Mouse (Mus musculus) induced T-regulatory cell, adult 2 months (primary cell): Measurements from ENCODE around the gene Olfr803.

Source experiments
- DNase-seq: peaks from one replicate; pipeline ENCODE4 v3.0.0-alpha.2; 2012; ENCODE audit warnings: low read depth

Gene Olfr803

DNA sequence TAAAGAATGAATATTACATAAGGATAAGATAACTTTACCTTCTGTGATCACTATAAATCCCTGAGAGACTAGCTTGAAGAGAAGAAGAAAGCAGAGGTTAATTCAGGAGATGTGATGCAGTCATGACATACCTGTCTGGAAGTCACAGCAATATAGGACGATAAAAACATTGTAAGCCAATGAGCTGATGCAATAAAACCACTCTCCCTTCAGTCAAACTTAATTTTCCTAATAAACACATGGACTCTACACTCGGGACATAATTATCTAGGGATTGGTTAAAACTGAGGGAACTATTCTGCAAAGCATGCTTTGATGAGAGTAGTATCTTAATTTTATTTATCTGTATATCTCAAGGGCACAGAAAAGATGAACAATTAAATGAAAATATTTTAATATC is at the start of gene Olfr803:
TSS of gene Olfr803 (minus strand) at position 101 of the 400 bp plus-strand sequence.
- DNase-seq = no peak

DNA sequence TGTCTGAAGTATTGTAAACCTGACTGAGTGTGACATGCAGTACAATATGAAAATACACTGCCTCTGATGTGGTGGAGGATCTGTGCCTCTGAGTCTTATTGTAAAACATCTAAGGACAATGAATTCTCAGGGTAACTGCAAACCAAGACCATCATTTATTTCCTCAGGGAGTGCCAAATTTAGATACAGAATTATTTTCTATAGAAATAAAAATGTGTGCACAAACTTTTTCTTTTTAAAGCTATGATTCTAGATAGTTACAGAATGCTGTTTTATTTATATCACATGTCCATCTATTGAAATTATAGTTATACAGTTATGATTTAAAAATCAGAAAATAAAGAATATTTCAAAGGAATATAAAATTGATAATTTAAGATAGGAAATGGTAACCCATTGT is 47.7 kb upstream of the Olfr803 start, which contains the start of gene Olfr806:
TSS of gene Olfr806 (minus strand) at position 101 of the 400 bp plus-strand sequence.
- DNase-seq = no peak

DNA sequence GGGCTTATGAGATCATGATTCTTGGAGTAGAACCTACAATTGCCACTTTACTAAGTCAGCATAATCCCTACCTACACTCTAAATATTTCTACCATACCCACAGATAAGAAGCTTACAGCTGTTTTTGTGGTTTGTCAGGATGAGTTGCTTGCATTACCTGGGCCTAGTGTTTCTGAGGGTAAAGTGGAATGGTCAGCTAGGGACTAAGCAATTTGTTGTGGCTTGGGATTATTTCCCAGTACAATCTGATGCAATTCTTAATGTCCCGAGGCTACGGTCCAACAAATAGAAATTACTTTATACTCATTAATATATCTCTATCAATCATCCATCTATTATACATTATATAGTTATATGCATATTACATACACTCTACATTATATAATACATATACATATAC is 35.2 kb upstream of the Olfr803 start, which contains the start of gene Olfr805:
TSS of gene Olfr805 (minus strand) at position 101 of the 400 bp plus-strand sequence.
- no peak for DNase-seq

DNA sequence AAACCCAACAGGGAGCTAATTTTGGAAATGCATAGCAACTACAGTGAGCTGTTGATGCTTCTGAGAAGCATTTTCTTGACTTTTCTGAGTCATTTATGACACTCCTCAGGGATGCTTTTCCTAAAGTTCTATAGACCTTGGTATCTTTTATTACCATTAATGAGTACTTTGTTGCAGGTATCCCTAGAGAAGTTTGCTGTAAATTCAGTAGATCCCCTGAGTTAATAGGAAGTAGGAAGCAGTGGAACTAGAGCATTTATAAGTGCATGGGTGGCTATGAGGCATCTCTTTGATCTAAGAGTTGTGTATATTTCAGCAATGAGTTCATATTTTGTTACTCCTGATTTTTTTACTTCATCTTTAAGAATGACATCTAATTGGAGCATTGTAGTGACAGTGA is 8.8 kb upstream of the Olfr803 start, which contains the start of gene Olfr804:
TSS of gene Olfr804 (plus strand) at position 301 of the 400 bp plus-strand sequence.
- no peak for DNase-seq

DNA sequence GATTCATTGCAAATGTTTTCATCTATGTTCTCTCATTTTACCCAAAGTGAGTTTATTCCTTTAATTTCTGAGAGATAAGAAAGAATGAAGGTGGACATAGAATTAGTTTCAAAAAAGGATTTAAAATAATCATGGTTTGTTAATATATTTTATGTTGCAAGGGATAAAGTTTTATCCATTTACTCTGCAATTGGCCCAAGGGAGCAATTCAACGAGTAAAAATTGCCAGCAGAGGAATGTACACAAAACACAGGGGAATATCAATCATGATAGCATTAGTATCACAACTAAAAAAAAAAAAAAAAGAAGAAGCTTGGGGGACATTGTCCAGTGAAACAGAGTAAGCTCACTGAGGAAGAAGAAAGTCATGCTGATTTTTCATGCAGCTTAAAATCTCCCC is 6.0 kb downstream of the Olfr803 start, which contains the start of gene Olfr802:
TSS of gene Olfr802 (minus strand) at position 101 of the 400 bp plus-strand sequence.
- no peak for DNase-seq

DNA sequence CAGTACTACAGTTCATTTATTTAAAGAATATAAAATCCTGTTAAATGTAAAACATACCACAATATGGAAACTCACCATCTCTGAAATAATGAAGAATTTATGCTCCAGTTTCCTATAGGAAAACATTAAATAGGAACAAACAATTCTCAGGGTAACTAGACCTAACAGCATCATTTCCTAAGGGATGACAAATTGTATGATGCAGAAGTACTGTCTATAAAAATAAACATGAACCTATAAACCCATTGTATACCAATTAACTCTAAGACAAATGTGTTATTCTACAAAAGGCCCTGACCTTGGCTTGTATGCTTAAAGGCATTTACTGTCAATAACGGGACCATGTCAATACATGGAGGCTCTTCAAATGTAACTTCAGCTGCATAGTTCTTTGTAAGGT is 20.3 kb downstream of the Olfr803 start, which contains the start of gene Olfr801:
TSS of gene Olfr801 (minus strand) at position 101 of the 400 bp plus-strand sequence.
- DNase-seq = no peak

DNA sequence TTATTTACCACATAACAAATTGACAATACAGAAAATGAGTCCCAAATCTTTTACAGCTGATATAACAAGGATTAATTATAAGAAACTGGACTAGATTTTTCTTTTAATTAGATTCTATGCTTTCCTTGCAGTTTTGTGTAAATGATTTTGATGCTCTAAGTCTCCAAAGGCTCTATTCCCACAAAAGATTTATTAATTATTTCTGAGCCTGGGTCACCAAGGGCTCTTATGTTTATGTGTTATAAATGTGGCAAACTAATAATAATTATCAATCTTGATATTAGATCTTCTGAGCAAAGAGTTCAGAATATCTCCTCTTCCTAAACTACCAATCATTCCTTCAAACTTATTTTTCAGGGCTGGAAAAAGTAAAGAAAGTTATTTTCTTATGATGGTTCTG is 36.7 kb downstream of the Olfr803 start, which contains the start of gene Olfr800:
TSS of gene Olfr800 (plus strand) at position 301 of the 400 bp plus-strand sequence.
- no peak for DNase-seq

GRCm38 (mm10) chr10:129651763-129652162 is 42.3 kb downstream of the Olfr803 start:
- no peak for DNase-seq
